Mouse (Mus musculus): ENCODE measurements around the gene Gata5. TPM values are rescaled to one million over a fixed set of nuclear protein-coding genes. Genes with fewer than 3 reads are reported as not detected.

Gene Gata5
- 5.3 and 7.9 TPM in 2 replicates for polyA plus RNA-seq (2015; fragmentation: Nextera tagmentation; extraction: Ambion mirVana)

DNA sequence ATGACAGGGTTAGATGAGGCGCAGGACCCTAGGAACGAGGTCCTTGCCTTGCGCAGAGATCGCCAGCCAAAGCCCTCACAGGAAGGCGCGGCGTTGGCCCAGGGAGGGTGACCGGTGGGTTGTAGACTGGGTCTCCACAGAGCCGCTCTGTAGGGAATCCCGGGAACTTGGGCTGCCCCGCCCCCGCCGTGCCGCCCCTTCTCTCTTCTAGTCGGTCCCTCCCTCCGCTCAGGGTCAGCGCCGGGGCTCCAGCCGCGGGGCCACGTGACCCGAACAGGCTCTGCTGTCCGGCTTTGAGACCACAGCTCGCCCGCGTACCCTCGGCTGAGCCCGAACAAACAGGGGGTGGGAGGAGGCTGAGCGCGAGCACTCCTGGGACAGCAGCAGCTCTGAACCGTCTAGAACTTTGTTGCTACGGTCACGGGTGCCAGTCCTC is at the start of gene Gata5:
Gene Gata5 (minus strand): TSS at position 149 of the 436 bp plus-strand sequence.
- H3K9ac ChIP-seq, result peak within 1 kb of the TSS; percentile 75
- peak within 1 kb of the TSS; percentile 66 for H3K4me3 ChIP-seq
- H3K9me3 ChIP-seq (replicated peaks), result no peaks in the 10 kb centered on the region
- peak; percentile 72 for ATAC-seq (replicated peaks; ENCODE audit: insufficient number of reproducible peaks, insufficient read depth, low FRiP score, low read depth)
- peak within 1 kb of the TSS; percentile 88 for H3K4me2 ChIP-seq
- peaks cover 12% of the 10 kb centered on the region; the same call in 1 of the 2 replicates for H3K27me3 ChIP-seq
- 1% methylated on average over 33 of the region's 33 CpGs for WGBS
- peak within 1 kb of the TSS; percentile 75 for H3K27ac ChIP-seq
- H3K4me1 ChIP-seq (replicated peaks), result peaks cover 67% of the 10 kb centered on the region
- no peaks in the 10 kb centered on the region for H3K36me3 ChIP-seq

DNA sequence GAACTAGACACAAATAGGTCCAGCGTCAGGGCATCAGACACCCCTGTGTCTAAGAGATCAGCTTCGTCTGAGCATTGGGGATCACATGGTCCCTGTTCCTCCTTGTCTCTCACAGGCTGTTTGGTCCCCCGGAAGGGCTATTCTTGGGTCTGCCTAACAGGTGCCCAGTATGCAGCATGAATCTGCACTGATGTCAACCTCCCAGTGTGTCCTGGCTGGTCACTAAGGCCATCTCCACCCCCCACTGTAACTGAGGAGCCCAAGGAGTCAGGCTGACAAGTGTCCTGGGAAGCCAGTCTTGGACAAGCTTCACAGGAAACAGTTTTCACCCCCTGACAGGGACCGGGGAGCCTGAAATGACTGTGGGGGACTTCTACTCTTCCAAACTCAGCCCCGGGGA is 42.2 kb upstream of the Gata5 start:
- Histone ChIP-seq H3K4me1 (replicated peaks) (peaks cover 8% of the 10 kb centered on the region; the same call in 1 of the 2 replicates), H3K9me3 (replicated peaks) (no peaks in the 10 kb centered on the region), H3K36me3 (no peaks in the 10 kb centered on the region), H3K9ac (no peak overlapping the region), H3K4me3 (no peak overlapping the region), H3K27ac (no peak overlapping the region), H3K27me3 (no peaks in the 10 kb centered on the region; the same call in 1 of the 2 replicates), H3K4me2 (no peak overlapping the region)
- no peak for ATAC-seq (replicated peaks; ENCODE audit: insufficient number of reproducible peaks, insufficient read depth, low FRiP score, low read depth)
- 73% methylated on average over 5 of the region's 5 CpGs for whole genome bisulfite sequencing

DNA sequence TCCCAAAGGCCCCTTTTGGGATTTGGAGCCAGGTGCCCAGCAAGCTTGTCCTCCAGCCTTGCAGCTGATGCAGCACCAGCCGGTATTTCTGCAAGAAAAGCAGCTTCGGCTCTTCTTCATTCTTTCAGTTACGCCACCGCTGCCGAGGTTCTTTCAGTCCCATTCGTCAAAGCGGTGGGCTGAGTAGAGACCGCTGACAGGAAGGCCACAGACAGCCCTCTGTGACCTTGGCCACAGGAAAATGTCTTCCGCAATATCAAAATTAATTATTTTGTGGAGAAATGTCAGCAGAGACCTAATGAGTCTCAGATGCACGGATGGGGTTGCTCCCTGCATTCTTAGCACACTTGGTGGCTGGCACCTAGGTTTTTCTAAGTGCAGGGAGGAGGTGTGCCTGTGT is 38.8 kb upstream of the Gata5 start:
- Histone ChIP-seq H3K4me3 (no peak overlapping the region), H3K27ac (no peak overlapping the region), H3K4me2 (no peak overlapping the region), H3K4me1 (replicated peaks) (peaks cover 8% of the 10 kb centered on the region; the same call in 1 of the 2 replicates), H3K9me3 (replicated peaks) (no peaks in the 10 kb centered on the region), H3K27me3 (0 out of 2 replicates have a peak, but pooled peaks cover 3% of the 10 kb centered on the region), H3K36me3 (no peaks in the 10 kb centered on the region), H3K9ac (no peak overlapping the region)
- no peak for ATAC-seq (replicated peaks; ENCODE audit: insufficient number of reproducible peaks, insufficient read depth, low FRiP score, low read depth)
- 78% methylated on average over 10 of the region's 10 CpGs for WGBS

DNA sequence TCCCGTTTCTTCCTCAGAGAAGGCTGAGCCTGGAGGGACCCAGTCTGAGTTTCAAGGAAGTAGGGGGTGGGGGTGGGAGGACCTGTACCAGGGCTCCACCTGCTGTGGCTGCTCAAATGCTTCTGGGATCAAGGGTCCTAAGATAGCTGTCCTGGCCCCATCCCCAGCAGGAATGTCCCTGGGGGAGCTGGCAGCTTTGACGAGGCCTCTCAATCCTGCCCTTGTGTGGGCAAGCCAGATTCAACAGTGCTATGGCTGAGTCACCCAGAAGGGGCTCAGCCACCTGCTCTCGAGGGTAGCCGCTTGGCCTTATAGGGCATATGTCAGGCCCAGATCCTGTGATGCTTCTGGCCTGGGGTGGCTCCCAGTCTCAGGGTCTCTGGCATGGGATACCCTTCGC is 33.9 kb upstream of the Gata5 start:
- Histone ChIP-seq H3K9me3 (replicated peaks) (no peaks in the 10 kb centered on the region), H3K27ac (no peak overlapping the region), H3K4me1 (replicated peaks) (peaks cover 4% of the 10 kb centered on the region), H3K27me3 (0 out of 2 replicates have a peak, but pooled peaks cover 3% of the 10 kb centered on the region), H3K4me2 (no peak overlapping the region), H3K9ac (no peak overlapping the region), H3K36me3 (no peaks in the 10 kb centered on the region), H3K4me3 (no peak overlapping the region)
- ATAC-seq (replicated peaks; ENCODE audit: insufficient number of reproducible peaks, insufficient read depth, low FRiP score, low read depth), result no peak
- WGBS, result 72% methylated on average over 5 of the region's 5 CpGs

DNA sequence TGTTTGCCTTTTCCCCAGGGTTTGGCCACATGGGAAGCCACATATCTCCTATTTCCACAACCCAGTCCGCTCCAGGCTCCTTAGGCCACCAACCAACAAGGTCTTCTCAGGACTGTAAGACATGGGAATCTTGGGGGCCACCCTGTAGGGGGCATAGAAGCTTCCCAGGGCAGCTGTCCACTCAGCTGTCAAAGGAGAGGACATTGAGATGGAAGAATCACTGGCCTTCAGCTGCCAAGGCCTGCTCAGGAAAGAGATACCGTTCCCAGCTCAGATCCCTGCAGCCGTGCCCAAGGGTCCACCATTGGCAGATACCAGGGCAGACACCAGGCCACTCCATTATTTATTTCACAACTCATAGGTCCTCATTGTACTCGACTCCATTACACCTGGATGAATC is 32.9 kb upstream of the Gata5 start:
- Histone ChIP-seq H3K27ac (no peak overlapping the region), H3K9ac (no peak overlapping the region), H3K4me3 (no peak overlapping the region), H3K27me3 (0 out of 2 replicates have a peak, but pooled peaks cover 3% of the 10 kb centered on the region), H3K4me2 (no peak overlapping the region), H3K36me3 (no peaks in the 10 kb centered on the region), H3K9me3 (replicated peaks) (no peaks in the 10 kb centered on the region), H3K4me1 (replicated peaks) (peaks cover 15% of the 10 kb centered on the region)
- ATAC-seq (replicated peaks; ENCODE audit: insufficient number of reproducible peaks, insufficient read depth, low FRiP score, low read depth), result no peak
- 79% methylated on average over 4 of the region's 4 CpGs for WGBS

DNA sequence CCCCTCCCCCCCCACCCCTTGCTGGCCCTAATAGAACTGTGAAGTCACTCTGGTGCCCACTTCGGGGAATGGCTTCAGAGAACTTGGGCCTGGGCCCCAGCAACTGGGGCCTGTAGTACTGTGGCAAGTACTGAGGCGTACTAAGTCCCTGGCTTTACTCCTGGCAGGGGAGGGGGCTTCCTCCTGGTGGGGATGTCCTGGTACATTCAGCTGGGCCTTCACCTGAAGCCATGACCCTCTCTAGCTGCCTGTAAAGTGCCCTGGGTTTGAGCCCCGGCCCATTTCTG is 28.9 kb upstream of the Gata5 start:
- H3K27me3 ChIP-seq, result 0 out of 2 replicates have a peak, but pooled peaks cover 2% of the 10 kb centered on the region
- no peaks in the 10 kb centered on the region for H3K36me3 ChIP-seq
- H3K4me1 ChIP-seq (replicated peaks), result peaks cover 28% of the 10 kb centered on the region
- H3K9ac ChIP-seq, result no peak overlapping the region
- no peak for ATAC-seq (replicated peaks; ENCODE audit: insufficient number of reproducible peaks, insufficient read depth, low FRiP score, low read depth)
- no peak overlapping the region for H3K4me2 ChIP-seq
- no peak overlapping the region for H3K4me3 ChIP-seq
- 54% methylated on average over 3 of the region's 3 CpGs for WGBS
- peak overlapping the region; percentile 77 for H3K27ac ChIP-seq
- no peaks in the 10 kb centered on the region for H3K9me3 ChIP-seq (replicated peaks)

DNA sequence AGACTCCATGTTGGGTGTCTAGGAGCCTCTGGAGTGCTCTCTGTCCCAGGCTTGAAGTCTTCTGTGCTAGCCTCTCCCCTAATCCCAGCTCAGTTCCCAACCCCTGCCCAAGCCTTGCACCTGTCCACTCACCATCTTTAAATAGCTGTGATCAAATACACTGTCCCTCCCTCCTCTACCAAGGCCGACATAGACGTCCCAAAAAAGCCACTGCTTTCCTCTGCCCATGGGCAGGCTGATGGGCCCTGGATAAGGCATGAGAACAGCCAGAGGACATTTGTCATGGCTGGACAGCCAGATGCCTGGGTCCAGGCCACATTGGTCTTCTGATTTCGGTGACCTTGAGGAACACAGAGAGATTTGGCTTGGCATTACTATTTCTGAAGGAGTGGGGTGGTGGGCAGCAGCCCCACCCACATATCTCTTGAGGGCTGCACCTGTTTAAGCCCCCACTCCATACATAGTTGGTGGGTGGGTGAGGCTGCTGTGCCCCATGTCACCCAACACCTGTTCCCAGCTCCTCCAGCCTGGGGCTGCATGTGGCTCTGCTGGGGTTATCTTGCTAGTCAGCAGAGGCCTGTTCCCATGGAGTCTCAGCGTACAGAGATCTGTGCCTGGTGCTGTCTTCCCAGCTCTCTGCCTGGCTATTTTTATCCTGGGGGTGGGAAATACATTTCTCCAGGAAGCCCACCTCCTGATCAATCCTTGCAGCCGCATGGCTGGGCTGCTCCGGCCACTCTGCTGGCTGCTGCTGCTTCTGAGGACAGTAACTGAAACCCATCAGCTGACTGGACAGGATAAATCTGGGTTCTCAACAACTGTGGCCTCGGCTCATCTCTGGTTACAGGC is 28.3 kb upstream of the Gata5 start:
- 0 out of 2 replicates have a peak, but pooled peaks cover 4% of the 10 kb centered on the region for H3K27me3 ChIP-seq
- H3K9ac ChIP-seq, result no peak overlapping the region
- ATAC-seq (replicated peaks; ENCODE audit: insufficient number of reproducible peaks, insufficient read depth, low FRiP score, low read depth), result peak; percentile 50; the same call in 1 of the 2 replicates
- no peak overlapping the region for H3K4me3 ChIP-seq
- 29% methylated on average over 7 of the region's 7 CpGs for WGBS
- no peaks in the 10 kb centered on the region for H3K36me3 ChIP-seq
- no peaks in the 10 kb centered on the region for H3K9me3 ChIP-seq (replicated peaks)
- peaks cover 28% of the 10 kb centered on the region for H3K4me1 ChIP-seq (replicated peaks)
- peak overlapping the region; percentile 77 for H3K27ac ChIP-seq
- H3K4me2 ChIP-seq, result no peak overlapping the region

DNA sequence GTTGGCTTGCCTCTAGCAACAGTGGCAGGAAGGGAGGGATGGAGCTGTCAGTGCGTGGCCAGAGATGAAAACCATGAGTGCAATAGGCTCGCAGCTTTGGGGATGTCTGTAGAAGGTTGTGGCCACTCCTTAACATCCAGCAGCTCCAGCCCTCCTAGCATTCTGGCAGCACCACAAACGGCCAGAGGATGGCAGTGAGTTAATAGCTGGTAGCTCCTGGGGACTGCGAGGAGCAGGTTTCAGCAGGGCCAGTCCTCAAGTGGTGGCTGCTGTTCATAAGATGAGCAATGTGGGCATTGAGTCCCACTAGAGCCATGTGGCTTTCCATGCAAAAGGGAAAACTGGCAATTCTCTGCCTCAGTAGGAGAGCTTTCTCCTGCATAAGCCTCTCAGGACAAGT is 24.6 kb upstream of the Gata5 start:
- H3K27ac ChIP-seq, result no peak overlapping the region
- 0 out of 2 replicates have a peak, but pooled peaks cover 10% of the 10 kb centered on the region for H3K27me3 ChIP-seq
- no peaks in the 10 kb centered on the region for H3K36me3 ChIP-seq
- H3K4me1 ChIP-seq (replicated peaks), result peaks cover 40% of the 10 kb centered on the region
- 3% methylated on average over 4 of the region's 4 CpGs for WGBS
- H3K9ac ChIP-seq, result no peak overlapping the region
- no peaks in the 10 kb centered on the region for H3K9me3 ChIP-seq (replicated peaks)
- no peak overlapping the region for H3K4me3 ChIP-seq
- peak; percentile 57 for ATAC-seq (replicated peaks; ENCODE audit: insufficient number of reproducible peaks, insufficient read depth, low FRiP score, low read depth)
- no peak overlapping the region for H3K4me2 ChIP-seq

DNA sequence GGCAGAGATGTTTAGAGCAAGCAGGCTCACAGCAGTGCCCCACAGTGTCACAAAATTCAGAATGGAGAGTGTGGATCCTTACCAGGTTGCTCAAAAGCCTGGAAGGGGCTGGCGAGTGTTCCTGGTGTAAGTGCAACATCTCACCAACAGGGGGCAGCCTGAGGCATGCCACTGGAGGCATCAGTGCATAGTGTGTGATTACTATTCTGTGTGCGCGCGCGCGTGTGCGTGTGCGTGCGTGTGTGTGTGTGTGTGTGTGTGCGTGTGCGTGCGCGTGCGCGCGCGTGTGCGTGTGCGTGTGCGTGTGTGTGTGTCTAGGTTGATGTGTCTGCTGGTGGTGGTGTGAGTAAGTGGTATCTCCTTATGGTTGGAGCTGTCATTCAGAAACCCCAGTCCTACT is 18.8 kb upstream of the Gata5 start:
- Histone ChIP-seq H3K27me3 (0 out of 2 replicates have a peak, but pooled peaks cover 11% of the 10 kb centered on the region), H3K4me1 (replicated peaks) (peaks cover 19% of the 10 kb centered on the region), H3K4me3 (no peak overlapping the region), H3K9me3 (replicated peaks) (no peaks in the 10 kb centered on the region), H3K4me2 (no peak overlapping the region; the same call in 1 of the 2 replicates), H3K36me3 (no peaks in the 10 kb centered on the region), H3K27ac (no peak overlapping the region), H3K9ac (no peak overlapping the region)
- WGBS, result 43% methylated on average over 20 of the region's 20 CpGs
- no peak; the same call in 1 of the 2 replicates for ATAC-seq (replicated peaks; ENCODE audit: insufficient number of reproducible peaks, insufficient read depth, low FRiP score, low read depth)

DNA sequence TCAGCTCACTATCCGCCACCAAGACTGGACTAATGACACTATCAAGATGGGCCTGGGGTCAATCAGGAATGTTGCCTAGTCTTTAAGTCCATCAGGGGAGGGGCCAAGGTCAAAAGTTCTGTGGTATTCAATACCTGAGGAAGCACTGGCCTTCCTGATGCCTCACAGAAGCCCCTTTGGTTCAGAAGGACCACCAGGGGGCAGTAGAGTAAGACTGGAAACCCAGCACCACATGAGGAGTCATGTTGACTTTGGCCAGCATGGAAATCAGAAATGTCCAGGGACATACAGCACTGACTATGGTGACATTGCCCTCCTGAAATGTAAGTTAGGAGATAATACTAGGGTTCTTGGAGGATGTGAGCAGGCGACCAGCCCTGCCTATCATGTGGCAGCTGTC is 16.2 kb upstream of the Gata5 start:
- H3K27me3 ChIP-seq, result 0 out of 2 replicates have a peak, but pooled peaks cover 9% of the 10 kb centered on the region
- WGBS, result 82% methylated on average over 2 of the region's 2 CpGs
- ATAC-seq (replicated peaks; ENCODE audit: insufficient number of reproducible peaks, insufficient read depth, low FRiP score, low read depth), result no peak

DNA sequence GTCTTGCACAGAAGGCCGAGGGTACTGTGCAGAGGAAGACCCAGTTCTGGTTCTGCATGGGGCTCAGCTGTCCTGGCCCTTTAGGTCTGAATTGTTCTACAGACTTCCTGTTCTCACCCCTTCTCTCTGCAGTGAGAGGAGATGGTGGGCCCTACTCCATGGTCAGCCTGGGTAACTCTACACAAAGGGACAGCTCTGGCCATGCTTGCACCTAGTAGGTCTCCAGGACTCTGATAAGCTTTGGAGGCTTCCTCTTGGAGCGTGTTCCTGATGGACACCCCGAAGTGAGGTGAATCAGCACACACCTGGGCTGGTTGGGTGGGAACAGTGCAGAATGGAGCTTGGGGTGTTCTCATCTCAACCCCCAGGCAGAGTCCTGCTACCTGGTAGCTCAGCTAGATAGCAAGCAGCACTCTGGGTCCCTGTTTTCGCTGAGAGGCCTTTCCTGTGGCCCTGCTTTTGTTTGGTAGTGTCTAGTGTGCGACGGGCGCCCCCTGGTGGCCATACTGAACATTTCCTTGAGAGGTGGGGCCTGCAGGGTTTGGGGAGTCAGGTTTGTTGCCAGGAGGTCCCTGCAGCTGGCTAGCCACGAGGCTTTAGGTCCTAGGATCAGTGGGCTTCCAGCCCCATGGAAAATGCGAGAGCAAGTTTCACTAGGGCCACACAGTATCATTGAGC is 12.5 kb upstream of the Gata5 start:
- H3K9me3 ChIP-seq (replicated peaks), result no peaks in the 10 kb centered on the region
- WGBS, result 22% methylated on average over 9 of the region's 9 CpGs
- no peaks in the 10 kb centered on the region for H3K27me3 ChIP-seq
- H3K4me2 ChIP-seq, result no peak overlapping the region
- H3K36me3 ChIP-seq, result no peaks in the 10 kb centered on the region
- peaks cover 37% of the 10 kb centered on the region for H3K4me1 ChIP-seq (replicated peaks)
- no peak overlapping the region for H3K9ac ChIP-seq
- no peak overlapping the region for H3K4me3 ChIP-seq
- no peak overlapping the region for H3K27ac ChIP-seq
- ATAC-seq (replicated peaks; ENCODE audit: insufficient number of reproducible peaks, insufficient read depth, low FRiP score, low read depth), result peak; percentile 54

More for the DNA sequence above, 16.2 kb upstream of the Gata5 start:
- H3K27ac ChIP-seq, result no peak overlapping the region
- no peak overlapping the region for H3K4me2 ChIP-seq
- peaks cover 33% of the 10 kb centered on the region for H3K4me1 ChIP-seq (replicated peaks)
- no peak overlapping the region for H3K9ac ChIP-seq
- H3K9me3 ChIP-seq (replicated peaks), result no peaks in the 10 kb centered on the region
- no peak overlapping the region for H3K4me3 ChIP-seq
- H3K36me3 ChIP-seq, result no peaks in the 10 kb centered on the region
